In genomic region chr5:112744571-112744970, GRCm38 (mm10) we compare ENCODE assay signal across 11 mouse cellular contexts.
"Had no signal": no experiment of that assay in that cellular context is flagged by ENCODE, and none has a peak within 500 bp of the region (broad histone marks: within the 10 kb centered on the region; RNA-seq: fewer than 3 reads in every experiment).

No protein-coding gene starts in this region.

- ATAC-seq: lung, postnatal 0 days had no signal

- DNase-seq: kidney, adult 8-10 months; kidney, postnatal 36 days; lung, adult 2 months; lung, postnatal 4 days; midbrain, embryonic 14.5 days; retina, postnatal 1 day; right cerebral cortex, postnatal 4 days; spleen, adult 18-20 months; thymus, adult 2 months; thymus, postnatal 36 days had no signal
